Mouse (Mus musculus) liver, adult 2 months (tissue): ENCODE data around the gene Mmp27.

Source experiments
- CTCF ChIP-seq: fragments of 200-500 bp; IDR thresholded peaks from 2 replicates; pipeline ENCODE4 v1.5.1; 2011; ENCODE audit warnings: low read depth, low read length, control low read depth
- POLR2A ChIP-seq: fragments of 200-500 bp; IDR thresholded peaks from 2 replicates; pipeline ENCODE4 v1.6.1; 2011; ENCODE audit warnings: low read length, control low read depth; ENCODE audit not compliant: insufficient read depth; ENCODE audit errors: extremely low read depth

DNA sequence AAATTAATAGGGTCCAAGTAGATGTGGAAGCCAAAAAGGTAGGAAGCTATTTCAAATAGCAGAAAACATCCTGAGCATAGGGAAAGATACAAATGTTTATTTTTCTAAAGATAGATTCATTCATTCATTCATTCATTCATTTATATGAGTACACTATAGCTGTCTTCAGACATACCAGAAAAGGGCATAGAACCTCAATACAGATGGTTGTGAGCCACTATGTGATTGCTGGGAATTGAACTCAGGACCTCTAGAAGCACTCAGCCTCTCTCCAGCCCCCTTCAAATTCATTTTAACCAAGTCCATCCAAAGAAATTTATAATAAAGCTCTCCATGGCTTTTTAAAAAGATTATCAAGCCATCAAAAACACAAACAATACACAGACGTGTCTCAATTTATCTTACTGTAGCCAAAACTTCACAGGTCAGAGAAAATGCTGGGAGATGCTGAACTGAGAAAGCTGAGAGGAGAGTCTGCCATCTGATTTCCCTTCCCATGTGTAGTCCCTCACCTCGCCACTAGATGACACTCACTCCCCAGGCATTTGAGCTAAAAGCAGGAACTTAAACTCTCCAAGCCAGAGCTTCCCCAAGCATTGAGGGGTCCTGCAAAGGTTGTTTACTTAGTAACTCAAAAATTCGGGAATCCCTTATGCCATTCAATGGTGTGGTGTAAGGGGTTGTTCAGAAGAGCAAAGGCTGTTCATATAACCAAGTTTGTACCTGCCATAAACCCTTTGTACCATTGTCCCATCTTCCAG lies 32.0 kb downstream of the Mmp27 start:
- TF ChIP-seq CTCF, result peak; percentile 78
- no peak for TF ChIP-seq POLR2A
